10 mouse cellular contexts compared by ENCODE assay signal in genomic region chr6:120854413-120854812, GRCm38 (mm10). TPM values are rescaled to one million over a fixed set of nuclear protein-coding genes. Genes with fewer than 3 reads are reported as not detected.
A peak's percentile ranks its signal among the peaks of the same experiment; 100 is the strongest.
DNase-seq lines count a peak whose midpoint lies in the region; ATAC-seq and TF ChIP-seq lines count a peak whose summit lies in the region.
"Had no signal": no experiment of that assay in that cellular context is flagged by ENCODE, and none has a peak within 500 bp of the region (broad histone marks: within the 10 kb centered on the region; RNA-seq: fewer than 3 reads in every experiment).

No protein-coding gene starts in this region.

- 0 out of 2 replicates have a peak, but pooled peaks cover 7% of the 10 kb centered on the region for H3K9me3 ChIP-seq in megakaryocyte, embryonic 14.5 days

- no peak for ATAC-seq in megakaryocyte, adult 5-6 weeks (ENCODE audit: poor library complexity, severe bottlenecking)
- ATAC-seq: activated CD4-positive, CD25-positive, alpha-beta regulatory T cell, adult 4 months had no signal

- H3K36me3 ChIP-seq in megakaryocyte, embryonic 14.5 days (replicated peaks; ENCODE audit: low read length): peaks cover 65% of the 10 kb centered on the region
- H3K36me3 ChIP-seq in myocyte (ENCODE audit: control insufficient read depth, insufficient read depth): peaks cover 4% of the 10 kb centered on the region

- peak; percentile 93 for DNase-seq in heart, adult 11 months
- peak; percentile 35 to 50 for DNase-seq in heart, postnatal 14 days
- DNase-seq in ovary, postnatal 10 days (ENCODE audit: low spot score): no peak
- no peak for DNase-seq in frontal cortex, postnatal 14 days (ENCODE audit: low spot score in 2 of 2)
- DNase-seq: right cerebral cortex, postnatal 4 days had no signal

- peaks cover 33% of the 10 kb centered on the region for H3K4me1 ChIP-seq in megakaryocyte, embryonic 14.5 days

- intact Hi-C loops in heart, postnatal 14 days (cut with DNase I): no loop called here

- TF ChIP-seq POLR2A in myocyte (IDR thresholded peaks at IDR 0.05; ENCODE audit: insufficient read length, low read depth): no peak

- peaks cover 18% of the 10 kb centered on the region for H3K79me2 ChIP-seq in myocyte (ENCODE audit: control insufficient read depth, insufficient read depth)

- H3K4me3 ChIP-seq in megakaryocyte, embryonic 14.5 days (replicated peaks): peak overlapping the region; percentile 57
- H3K4me3 ChIP-seq in myocyte: no peak overlapping the region
- H3K4me3 ChIP-seq: layer of hippocampus, adult 2 months had no signal

- H3K27me3 ChIP-seq in megakaryocyte, embryonic 14.5 days (replicated peaks): no peaks in the 10 kb centered on the region
- H3K27me3 ChIP-seq in myocyte (ENCODE audit: control insufficient read depth, insufficient read depth, insufficient read length): no peaks in the 10 kb centered on the region

- peak overlapping the region; percentile 52 for H3K4me2 ChIP-seq in myocyte (ENCODE audit: low read depth)

- no peak overlapping the region for H3ac ChIP-seq in myocyte (ENCODE audit: control insufficient read depth, insufficient read length)

TF ChIP-seq in myocyte, 11 proteins besides CTCF, POLR2A, EP300 and RAD21:
- TF ChIP-seq E2F4 (IDR thresholded peaks at IDR 0.05; ENCODE audit: insufficient read depth) (no peak), MYOG (IDR thresholded peaks at IDR 0.05; ENCODE audit: control insufficient read depth in 1 of 3, insufficient read depth in 1 of 3, insufficient read length in 2 of 3, low read depth in 2 of 3) (peak; percentile 77 to 98 (median 93)), TCF12 (IDR thresholded peaks at IDR 0.05; ENCODE audit: insufficient read depth, poor library complexity, severe bottlenecking) (peak; percentile 69), USF1 (IDR thresholded peaks at IDR 0.05; ENCODE audit: low read depth) (no peak), MAX (IDR thresholded peaks at IDR 0.05; ENCODE audit: low read depth) (no peak), POLR2AphosphoS2 (IDR thresholded peaks at IDR 0.05; ENCODE audit: insufficient read length, low read depth) (no peak), MYOD1 (IDR thresholded peaks at IDR 0.05; ENCODE audit: control insufficient read depth in 1 of 3, insufficient read length in 2 of 3, low read depth in 2 of 3) (peak in 2 of 3 experiments; percentile 85 to 96), TCF3 (IDR thresholded peaks at IDR 0.05; ENCODE audit: insufficient read length, low read depth) (peak; percentile 90), SRF (IDR thresholded peaks at IDR 0.05; ENCODE audit: control insufficient read depth, insufficient read length, low read depth) (no peak)

RNA-seq across cellular contexts. Expression of gene Bcl2l13, which starts 18.4 kb away (rescaled TPM):
- 15.8 and 34.6 TPM in 2 replicates for polyA plus RNA-seq in megakaryocyte, embryonic 14.5 days (2012; ENCODE audit: insufficient read depth, low replicate concordance)
- 12.3 and 14.6 TPM in 2 replicates for total RNA-seq in megakaryocyte, adult 5-6 weeks (2015)
- total RNA-seq in megakaryocyte, adult 5-6 weeks (2017): 16.3 and 24.5 TPM in 2 replicates
- 10 to 100 TPM; 73.9 to 77.4 TPM for total RNA-seq in heart, postnatal 14 days (2021)
- polyA plus RNA-seq in myocyte (2012; fragmentation: generic; extraction: Trizol): 32.8 TPM

RNA-seq across cellular contexts. Expression of gene Atp6v1e1, which starts 31.8 kb away (rescaled TPM):
- polyA plus RNA-seq in megakaryocyte, embryonic 14.5 days (2012; ENCODE audit: insufficient read depth, low replicate concordance): 30.4 and 97.6 TPM in 2 replicates
- 199 and 215 TPM in 2 replicates for total RNA-seq in megakaryocyte, adult 5-6 weeks (2015)
- total RNA-seq in megakaryocyte, adult 5-6 weeks (2017): 199 and 203 TPM in 2 replicates
- total RNA-seq in heart, postnatal 14 days (2021): 100 to 1,000 TPM; 148 to 151 TPM
- 206 TPM for polyA plus RNA-seq in myocyte (2012; fragmentation: generic; extraction: Trizol)

Comparison
In these comparisons a context has a peak if more than half of its experiments do, and no peak if none do; other contexts are left out.
1. DNase-seq: peak in heart, adult 11 months (single experiment) and heart, postnatal 14 days (2 of 2); none in ovary, postnatal 10 days (single experiment) and frontal cortex, postnatal 14 days (0 of 2).